Mouse (Mus musculus) gastrocnemius, adult 8-10 months (tissue): ENCODE data around the gene Arhgef39. TPM values are rescaled to one million over a fixed set of nuclear protein-coding genes. Genes with fewer than 3 reads are reported as not detected.

Experiments used
- DNase-seq, 2 experiments: peaks; one replicate each; pipeline ENCODE4 v3.0.0; 2022; ENCODE audit warnings: low spot score in 2 of 2
- total RNA-seq, 4 experiments: library from RNA; stranded (reverse); gene quantifications; 2 replicates each; pipeline ENCODE4 v1.2.4; 2022

The Arhgef39 gene
- total RNA-seq, 4 experiments from 2014 or later: not detected

DNA sequence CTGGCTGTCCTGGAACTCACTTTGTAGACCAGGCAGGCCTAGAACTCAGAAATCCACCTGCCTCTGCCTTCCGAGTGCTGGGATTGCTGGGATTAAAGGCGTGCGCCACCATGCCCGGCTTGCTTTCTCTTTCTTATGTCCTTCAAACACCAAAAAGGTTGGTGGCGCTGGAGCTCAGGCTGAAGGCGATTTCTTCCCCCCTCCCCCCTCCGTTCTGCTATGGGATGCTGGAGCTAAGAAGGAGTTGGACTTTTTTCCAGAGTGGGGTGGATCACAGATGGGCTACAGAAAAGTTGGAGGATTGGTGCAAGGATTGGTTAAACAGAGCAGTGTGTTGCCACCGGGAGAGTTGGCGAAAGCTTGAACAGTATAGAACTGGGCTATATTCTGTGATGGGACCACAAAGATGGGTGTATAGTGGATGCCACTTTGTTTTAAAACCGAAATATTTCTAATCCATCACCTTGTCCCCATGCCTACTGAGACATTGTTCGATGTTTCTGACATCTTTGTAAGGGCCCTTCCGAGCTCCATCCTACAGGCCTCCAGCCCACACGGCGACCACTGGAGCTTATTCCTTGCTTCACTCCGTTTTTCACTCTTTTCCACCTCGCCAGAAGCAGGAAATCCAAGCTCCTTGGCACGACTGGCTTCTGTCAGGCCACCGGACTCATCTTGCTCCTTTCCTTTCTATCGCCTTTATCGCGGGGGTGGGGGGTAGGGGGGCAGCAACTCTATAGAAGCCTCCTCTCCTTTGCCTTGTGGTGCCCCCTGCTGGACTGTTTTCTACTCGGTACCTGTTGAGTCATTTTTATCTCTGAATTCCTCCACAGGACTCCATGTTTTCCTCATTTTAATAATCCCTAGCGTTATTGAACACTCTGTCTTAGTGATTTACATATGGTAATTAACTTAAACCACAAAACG is 20.3 kb downstream of the Arhgef39 start:
- peak in 1 of 2 experiments; percentile 50 for DNase-seq

DNA sequence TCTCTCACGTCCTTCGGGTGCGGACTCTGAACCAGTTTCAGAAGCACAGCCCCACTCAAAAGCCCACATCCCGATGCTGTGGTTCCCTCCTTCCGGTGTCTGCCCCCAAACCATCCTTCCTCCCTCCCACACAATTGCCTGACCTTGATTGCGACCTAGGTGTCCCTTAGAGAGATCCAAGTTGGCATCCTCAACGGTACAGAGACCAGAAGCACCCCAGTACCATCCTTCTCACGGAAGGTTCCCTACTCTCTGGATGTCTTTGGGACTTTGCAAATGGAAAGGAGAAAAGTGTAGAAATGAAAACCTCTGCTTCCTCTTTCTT is 21.0 kb downstream of the Arhgef39 start:
- DNase-seq: no peak

DNA sequence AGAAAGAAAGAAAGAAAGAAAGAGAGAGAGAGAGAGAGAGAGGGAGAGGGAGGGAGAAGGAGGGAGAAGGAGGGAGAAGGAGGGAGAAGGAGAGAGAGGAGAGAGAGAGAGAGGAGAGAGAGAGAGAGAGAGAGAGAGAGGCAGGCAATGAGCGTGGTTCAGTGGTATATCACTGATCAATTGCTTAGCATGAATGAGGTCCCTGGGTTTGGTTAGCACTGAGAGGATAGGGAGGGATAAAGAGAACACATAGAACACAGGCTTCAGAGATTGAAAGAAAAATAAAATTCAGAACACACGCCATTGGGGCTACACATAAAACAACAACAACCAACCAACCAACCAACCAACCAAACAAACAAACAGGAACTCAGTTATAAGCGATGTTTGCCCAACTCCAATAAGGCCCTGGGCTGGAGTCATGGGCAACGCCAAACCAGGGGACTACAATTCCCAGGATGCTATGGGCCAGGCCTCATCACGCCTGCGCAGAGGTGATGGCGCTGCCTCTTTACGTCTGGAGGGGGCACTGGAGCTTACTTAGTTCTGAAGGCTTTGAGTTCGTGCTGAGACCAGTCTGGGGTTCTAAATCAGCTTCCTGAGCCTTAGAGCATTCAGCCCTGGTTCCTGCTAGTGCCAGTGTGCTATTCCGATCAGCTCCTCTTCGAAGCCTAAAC is 21.5 kb downstream of the Arhgef39 start:
- peak; percentile 79 to 85 for DNase-seq

DNA sequence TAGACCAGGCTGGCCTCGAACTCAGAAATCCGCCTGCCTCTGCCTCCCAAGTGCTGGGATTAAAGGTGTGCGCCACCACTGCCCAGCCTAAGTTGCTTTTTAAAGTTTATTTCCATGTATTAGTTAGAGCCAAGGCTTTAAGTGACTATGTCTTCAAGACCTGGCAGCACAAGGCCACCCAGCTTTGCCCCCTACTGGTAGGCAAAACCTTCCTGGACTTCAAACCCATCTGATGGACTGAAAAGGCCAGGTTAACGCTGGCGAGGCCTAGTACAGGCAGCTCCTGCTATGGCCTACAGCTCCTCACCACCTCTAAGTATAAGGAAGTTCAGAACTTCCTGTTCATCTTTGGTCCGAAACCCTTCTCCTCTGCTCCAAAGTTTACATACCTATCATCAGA is 22.9 kb downstream of the Arhgef39 start:
- no peak for DNase-seq

DNA sequence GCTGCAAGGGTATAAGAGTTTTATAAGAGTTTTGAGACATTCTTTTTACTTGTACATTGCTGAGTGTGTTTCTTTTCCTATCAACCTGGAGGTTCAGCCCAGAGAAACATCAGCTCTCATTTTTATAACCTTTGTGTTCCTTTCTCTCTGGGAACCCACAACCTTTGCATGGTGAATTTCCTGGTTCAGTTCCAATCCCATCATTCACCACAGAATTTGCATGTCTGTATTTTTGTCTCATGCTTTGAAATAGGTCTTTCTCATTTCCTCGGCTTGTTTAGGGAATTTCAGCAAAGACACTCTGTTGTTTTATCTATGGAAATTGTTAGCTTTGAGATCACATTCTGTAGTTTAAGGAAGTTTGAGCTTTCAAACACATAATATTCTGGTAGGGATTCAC is 25.9 kb downstream of the Arhgef39 start:
- DNase-seq: no peak

DNA sequence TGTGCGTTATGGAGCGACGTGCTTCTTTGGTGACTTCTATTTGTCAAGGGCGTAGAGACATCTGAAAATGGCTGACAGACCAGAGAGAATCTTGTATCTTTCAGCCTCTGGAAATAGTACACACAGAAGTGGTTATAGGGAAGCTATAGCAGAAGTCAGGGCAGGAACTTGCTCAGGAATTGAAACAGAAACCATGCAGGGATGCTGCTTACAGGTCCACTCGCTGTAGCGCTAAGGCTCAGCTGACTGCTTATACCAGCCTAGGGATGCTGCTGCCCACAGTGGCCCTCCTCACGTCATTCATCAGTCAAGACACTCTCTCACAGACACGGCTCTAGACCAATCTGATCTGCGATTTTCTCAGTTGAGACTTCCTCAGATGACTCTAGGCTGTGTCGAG is 29.2 kb downstream of the Arhgef39 start:
- no peak for DNase-seq

DNA sequence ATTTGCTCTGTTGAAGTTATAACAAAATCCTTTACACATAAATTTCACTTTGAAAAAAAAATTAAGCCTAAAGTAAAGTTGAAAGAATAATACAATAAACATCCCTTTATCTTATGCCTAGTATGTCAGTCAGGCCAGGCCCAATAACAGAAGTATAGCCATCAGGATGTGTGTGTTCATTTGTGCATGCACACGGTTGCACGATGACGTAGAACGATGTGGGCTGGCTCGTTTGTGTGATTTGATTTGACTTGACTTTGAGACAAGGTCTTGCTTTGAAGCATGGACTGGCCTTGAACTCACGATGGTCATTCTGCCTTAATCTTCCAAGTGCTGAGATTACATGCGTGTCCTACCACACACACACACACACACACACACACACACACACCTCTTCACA is 32.6 kb downstream of the Arhgef39 start:
- no peak for DNase-seq

DNA sequence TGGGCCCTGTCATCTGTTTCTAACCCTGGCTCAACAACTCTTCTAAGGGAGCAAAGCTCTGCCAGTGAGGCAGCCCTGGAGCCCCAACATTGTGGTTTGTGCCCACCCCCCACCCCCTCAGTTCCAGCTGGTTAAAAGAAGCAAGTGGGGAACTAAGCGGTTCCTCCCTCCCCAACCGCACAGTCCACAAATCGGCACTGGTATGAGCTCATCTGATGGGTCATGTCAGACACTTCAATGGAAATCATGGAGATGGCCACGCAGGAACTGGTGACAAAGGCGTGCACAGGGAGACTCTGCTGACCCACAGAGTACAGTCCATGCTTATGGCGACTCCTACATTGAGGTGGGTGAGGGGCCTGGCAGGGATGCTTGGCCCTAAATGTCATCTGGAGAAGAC is 33.6 kb downstream of the Arhgef39 start:
- DNase-seq: no peak

DNA sequence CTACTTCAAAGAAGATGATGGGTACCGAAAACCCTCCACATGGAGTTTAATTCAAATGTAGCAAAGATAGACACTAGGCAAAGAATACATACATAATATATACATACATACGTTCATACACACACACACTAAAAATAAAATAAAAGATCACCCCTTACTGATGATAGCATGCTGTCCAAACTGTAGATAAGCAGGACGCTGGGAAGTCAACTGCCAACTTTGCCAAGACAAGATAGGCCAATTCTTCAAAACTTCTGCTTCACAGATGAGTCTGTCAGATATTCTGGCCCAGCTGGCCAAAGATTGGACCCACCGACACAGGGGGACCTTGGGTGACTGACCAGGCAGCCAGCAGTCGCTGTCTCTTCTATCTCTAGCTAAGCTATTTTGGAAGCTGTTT is 36.4 kb downstream of the Arhgef39 start:
- DNase-seq: no peak

DNA sequence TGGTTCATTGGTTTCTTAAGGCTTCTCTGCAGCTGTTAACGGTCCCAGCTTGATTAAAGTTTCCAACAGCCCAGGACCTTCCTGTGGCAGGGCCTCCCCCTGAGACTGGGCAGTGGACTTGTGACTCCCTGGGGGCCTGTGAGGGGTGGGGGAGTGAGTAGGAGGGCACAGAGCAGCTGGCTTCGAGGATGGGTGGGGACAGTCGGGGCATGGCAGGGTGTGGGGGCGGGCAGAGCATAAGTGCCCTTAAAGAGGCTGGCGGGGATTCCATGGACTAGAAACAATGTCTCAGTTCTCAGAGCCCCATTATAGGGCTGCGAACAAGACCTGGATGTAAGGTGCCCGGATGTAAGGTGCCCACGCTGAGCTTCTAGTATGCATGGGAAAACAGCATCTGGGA is 42.4 kb downstream of the Arhgef39 start:
- no peak for DNase-seq

DNA sequence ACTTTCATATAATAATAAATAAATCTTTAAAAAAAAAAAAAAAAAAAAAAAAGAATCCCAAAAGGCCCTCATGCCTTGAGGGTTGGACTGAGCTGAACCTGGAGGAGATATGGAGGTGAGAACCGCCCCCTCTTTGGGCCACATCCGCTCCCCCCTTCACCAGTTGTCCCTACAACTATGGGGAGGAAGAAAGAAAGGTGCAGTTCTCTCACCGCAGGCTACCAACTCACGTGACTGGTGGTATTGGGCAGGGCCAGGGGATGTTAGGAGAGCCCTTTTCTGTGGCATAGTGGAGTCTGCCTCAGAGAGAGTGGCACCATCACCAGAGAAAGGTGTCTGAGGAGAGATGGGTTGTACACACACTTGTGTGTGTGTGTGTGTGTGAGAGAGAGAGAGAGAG is 43.0 kb downstream of the Arhgef39 start:
- DNase-seq: no peak

DNA sequence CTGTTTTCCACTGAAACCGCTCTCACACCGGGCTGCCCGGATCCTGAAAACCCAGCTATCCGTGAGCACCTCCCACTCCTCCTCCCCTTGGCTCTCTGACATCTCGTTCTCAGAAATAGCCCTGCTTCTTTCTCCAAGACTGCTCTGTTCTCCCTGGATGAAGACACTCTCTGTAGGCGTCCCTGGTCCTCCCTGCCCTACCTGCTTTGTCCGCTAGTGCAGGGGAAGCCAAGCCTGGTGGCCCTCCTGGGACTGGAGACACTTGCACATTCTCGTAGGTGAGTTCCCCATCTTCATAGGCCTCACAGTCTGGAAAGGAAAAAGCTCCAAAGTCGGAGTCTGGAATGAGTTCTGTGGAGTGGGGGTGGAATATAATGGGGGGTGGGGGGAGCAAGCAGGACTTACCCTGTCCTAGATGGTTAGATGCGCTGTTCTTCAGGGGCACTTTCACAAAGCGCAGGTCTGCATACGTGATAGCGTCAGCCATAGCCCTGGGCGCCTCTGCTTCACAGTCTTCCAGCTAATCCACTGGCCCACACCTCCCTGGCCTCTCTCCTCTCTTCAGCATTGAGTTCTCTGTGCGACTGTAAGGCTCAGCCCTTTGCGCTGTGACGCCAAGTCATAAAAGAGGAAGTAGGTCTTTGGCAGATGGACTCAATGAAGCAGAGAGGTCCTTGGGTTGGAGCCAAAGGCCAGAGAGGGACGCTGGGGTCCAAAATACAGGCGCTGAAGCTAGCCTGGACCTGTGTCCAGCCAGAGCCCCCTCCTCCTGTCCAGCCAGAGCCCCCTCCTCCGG is 45.3 kb downstream of the Arhgef39 start, which contains the start of gene Cd72:
Gene Cd72, minus strand, starts transcription at position 588 of the 796 bp plus-strand sequence.
- DNase-seq: no peak

DNA sequence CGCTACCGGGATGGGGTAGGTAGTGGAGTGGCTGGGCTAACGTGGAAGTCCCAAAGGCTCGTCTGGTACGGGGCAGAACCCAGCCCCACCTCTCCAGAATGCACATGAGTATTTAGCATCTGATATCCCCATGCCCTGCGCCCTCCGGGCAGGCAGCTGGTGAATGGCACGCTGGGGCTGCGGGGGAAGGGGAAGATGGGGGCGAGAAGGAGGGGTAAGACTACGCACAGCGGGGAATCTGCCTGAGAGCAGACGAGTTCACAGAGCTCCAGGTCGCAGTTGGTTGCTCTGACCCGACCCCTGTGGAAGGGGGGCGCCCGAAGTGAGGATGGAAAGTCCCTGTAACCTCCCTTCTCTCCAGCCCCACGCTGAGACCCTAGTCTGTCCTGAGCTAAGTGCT is 46.1 kb downstream of the Arhgef39 start:
- DNase-seq: no peak

DNA sequence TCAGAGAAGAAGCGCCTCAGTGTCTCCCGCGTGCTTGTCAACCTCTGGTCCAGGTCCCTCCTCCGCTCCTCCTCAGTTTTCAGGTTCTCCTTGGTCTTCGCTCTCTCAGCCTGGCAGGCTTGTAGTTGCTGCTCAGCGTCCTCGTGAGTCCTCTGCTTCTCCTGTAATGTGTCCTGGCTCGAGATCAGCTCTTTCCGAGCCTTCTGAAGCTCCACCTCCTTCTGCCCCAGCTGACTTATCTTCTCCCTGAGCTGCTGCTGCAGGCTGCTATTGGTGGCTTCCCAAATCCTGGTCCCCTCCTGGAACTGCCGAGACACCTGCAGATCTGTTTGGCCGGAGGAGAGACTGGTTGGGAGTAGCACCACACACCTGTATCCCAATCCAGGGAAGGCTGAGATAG is 47.2 kb downstream of the Arhgef39 start:
- no peak for DNase-seq

DNA sequence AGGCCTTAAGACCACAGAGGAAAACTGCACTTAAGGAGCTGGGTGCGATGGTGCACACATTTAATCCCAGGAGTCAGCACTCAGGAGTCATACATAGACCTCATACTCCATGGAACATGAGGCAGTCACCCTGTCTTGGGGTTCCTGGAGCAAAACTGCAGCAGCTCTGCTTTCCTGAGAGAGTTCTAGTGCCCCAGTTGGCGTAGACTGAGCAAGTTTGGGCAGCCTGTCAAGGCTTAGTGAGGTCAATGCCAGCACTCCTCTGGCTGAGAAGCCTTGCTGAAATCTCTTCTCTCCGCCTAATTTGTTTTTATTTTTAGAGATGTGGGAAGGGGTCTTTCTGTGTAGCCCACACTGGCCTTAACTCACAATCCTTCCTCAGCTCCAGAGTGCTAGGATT is 50.9 kb downstream of the Arhgef39 start:
- no peak for DNase-seq

DNA sequence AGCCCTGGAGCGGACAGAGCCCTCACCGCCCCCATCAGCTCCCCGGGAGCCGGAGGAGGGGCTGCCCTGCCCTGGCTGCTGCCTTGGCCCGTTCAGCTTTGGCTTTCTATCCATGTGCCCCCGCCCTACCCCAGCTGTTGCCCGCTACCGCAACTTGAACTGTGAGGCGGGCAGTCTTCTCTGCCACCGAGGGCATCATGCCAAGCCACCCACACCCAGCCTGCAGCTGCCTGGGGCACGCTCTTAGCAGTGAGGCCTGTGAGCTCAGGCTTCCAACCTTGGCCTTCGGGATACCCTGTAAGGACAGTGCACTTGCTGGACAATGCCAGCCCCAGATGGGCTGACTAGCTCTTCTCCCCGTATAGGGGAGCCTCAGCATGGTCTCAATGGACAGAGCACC is 52.2 kb downstream of the Arhgef39 start:
- DNase-seq: peak in 1 of 2 experiments; percentile 64

Other genes with a start within 250 kb of the Arhgef39 start
- under 1 TPM in 2 of 4 experiments, not detected in 2; 0.05 to 0.07 TPM for gene Atp8b5, start 232.5 kb downstream of the Arhgef39 start, total RNA-seq
- gene Rusc2, start 117.7 kb downstream of the Arhgef39 start, total RNA-seq: 10 to 100 TPM; 21.5 to 25.4 (median 23.3) TPM
- not detected for gene Fam166b, start 70.6 kb downstream of the Arhgef39 start, total RNA-seq
- gene Tesk1, start 57.8 kb downstream of the Arhgef39 start, total RNA-seq: 10 to 100 TPM; 53.4 to 69.3 (median 59.4) TPM
- not detected for gene Cd72, start 45.1 kb downstream of the Arhgef39 start, total RNA-seq
- not detected for gene Sit1, start 16.0 kb downstream of the Arhgef39 start, total RNA-seq
- gene Ccdc107, start 6.8 kb downstream of the Arhgef39 start, total RNA-seq: 10 to 100 TPM; 19.2 to 34.9 (median 25.5) TPM
- 1 to 10 TPM; 3.2 to 8.8 (median 3.8) TPM for gene Car9, start 7.3 kb upstream of the Arhgef39 start, total RNA-seq
- 1,000 to 10,000 TPM; 3,728 to 5,173 (median 4,676) TPM for gene Tpm2, start 24.1 kb upstream of the Arhgef39 start, total RNA-seq
- gene Creb3, start 62.6 kb upstream of the Arhgef39 start, total RNA-seq: 10 to 100 TPM; 36.3 to 47.6 (median 41.3) TPM
- gene Tln1, start 63.0 kb upstream of the Arhgef39 start, total RNA-seq: 10 to 100 TPM; 52.5 to 57.4 (median 56.6) TPM
- gene Rgp1, start 79.0 kb upstream of the Arhgef39 start, total RNA-seq: 10 to 100 TPM; 22.8 to 26.9 (median 23.5) TPM
- 1 to 10 TPM; 3.8 to 4.4 (median 4.2) TPM for gene Gba2, start 79.2 kb upstream of the Arhgef39 start, total RNA-seq
- gene Msmp, start 84.8 kb upstream of the Arhgef39 start, total RNA-seq: not detected
- 10 to 100 TPM; 31.1 to 40.6 (median 32.6) TPM for gene Npr2, start 132.2 kb upstream of the Arhgef39 start, total RNA-seq
- not detected for gene Spag8, start 153.9 kb upstream of the Arhgef39 start, total RNA-seq
- 10 to 100 TPM; 46.4 to 48.6 (median 47.3) TPM for gene Hint2, start 156.8 kb upstream of the Arhgef39 start, total RNA-seq
- gene Tmem8b, start 169.3 kb upstream of the Arhgef39 start, total RNA-seq: 10 to 100 TPM in 2 of 4 experiments, 1 to 10 TPM in 2; 9.5 to 14.4 (median 10.4) TPM
- gene Fam221b, start 169.4 kb upstream of the Arhgef39 start, total RNA-seq: under 1 TPM in 3 of 4 experiments, not detected in 1; 0.07 to 0.12 (median 0.11) TPM
- not detected for gene Olfr70, start 201.1 kb upstream of the Arhgef39 start, total RNA-seq
- gene Olfr71, start 210.6 kb upstream of the Arhgef39 start, total RNA-seq: not detected
- 1 to 10 TPM in 3 of 4 experiments, under 1 TPM in 1; 0.73 to 2.9 (median 1.7) TPM for gene Hrct1, start 227.5 kb upstream of the Arhgef39 start, total RNA-seq
- gene Spaar, start 230.3 kb upstream of the Arhgef39 start, total RNA-seq: 1 to 10 TPM in 1 of 4 experiments, under 1 TPM in 3; 0.77 to 1.5 (median 0.91) TPM